Mouse (Mus musculus): ENCODE measurements around the gene Cort. TPM values are rescaled to one million over a fixed set of nuclear protein-coding genes. Genes with fewer than 3 reads are reported as not detected.

The Cort gene
- polyA plus RNA-seq, 1 experiment = not detected

DNA sequence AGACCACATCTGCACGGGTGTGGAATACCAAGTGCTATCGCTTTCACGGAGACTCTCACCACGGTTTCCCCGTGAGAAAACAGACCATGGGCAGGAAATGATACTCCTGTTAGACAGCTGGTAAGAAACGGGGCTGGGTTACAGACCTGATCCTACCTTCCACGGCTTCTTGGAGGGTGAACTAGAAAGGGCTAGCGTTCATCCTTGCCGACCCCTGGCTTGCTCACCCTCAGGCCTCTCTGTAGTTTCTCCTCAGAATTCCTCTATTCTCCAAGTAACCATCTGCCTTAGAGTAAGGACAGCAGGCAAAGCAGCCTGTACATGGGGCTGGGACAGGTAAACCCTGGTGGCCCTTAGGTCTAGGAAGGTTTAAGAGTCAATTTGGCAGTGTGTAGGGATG is 22.6 kb upstream of the Cort start:
- H3K4me1 ChIP-seq (ENCODE audit: control insufficient read depth, insufficient read depth, low read length) = no peaks in the 10 kb centered on the region
- no peak overlapping the region for H3K4me3 ChIP-seq (ENCODE audit: insufficient read depth, low read length)
- TF ChIP-seq CTCF (IDR thresholded peaks at IDR 0.05; ENCODE audit: low read depth, low read length) (no peak), POLR2A (IDR thresholded peaks at IDR 0.05; ENCODE audit: borderline replicate concordance, low read depth, low read length) (no peak)
- no peak overlapping the region for H3K27ac ChIP-seq (ENCODE audit: insufficient read depth, low read depth, low read length)

DNA sequence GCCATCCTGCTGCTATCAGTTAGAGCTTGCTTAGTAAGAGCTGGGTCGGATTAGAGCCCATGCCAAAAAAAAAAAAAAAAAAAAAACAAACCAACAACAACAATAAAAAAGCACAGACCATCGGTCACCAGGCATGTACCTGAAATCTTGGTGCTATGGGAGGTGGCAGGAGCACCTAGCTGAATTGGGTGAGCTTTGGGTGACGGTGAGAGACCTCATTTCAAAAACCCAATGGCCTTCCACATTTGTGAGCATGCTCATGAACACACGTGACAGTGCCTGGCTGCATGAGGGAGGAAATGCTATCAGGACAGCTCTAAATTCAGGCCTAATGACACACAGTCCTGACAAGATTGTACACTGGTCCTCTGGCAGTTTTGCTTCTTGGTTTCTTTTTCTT is 21.5 kb upstream of the Cort start:
- no peak overlapping the region for H3K4me3 ChIP-seq (ENCODE audit: insufficient read depth, low read length)
- H3K27ac ChIP-seq (ENCODE audit: insufficient read depth, low read depth, low read length) = no peak overlapping the region
- TF ChIP-seq POLR2A (IDR thresholded peaks at IDR 0.05; ENCODE audit: borderline replicate concordance, low read depth, low read length) (no peak), CTCF (IDR thresholded peaks at IDR 0.05; ENCODE audit: low read depth, low read length) (no peak)
- H3K4me1 ChIP-seq (ENCODE audit: control insufficient read depth, insufficient read depth, low read length) = no peaks in the 10 kb centered on the region

DNA sequence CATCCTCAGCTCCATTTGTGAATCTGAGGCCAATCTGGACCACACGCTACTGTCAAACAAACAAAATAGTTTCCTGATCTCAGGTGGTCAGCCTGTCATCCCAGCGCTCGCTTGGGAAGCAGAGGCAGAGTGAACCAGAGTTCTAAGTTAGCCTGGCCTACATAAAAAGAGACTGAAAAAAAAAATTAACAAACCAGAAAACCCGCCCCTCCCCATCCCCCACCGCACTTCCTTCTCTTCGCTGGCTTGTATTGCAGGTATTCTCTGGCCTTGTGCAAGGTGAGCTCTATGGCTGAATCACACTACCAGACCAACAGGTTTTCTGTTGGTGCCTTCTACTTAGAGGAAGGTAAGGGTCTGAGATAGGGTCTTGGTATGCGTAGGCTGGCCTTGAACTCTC is 21.0 kb upstream of the Cort start:
- no peak overlapping the region for H3K4me3 ChIP-seq (ENCODE audit: insufficient read depth, low read length)
- H3K4me1 ChIP-seq (ENCODE audit: control insufficient read depth, insufficient read depth, low read length) = no peaks in the 10 kb centered on the region
- H3K27ac ChIP-seq (ENCODE audit: insufficient read depth, low read depth, low read length) = no peak overlapping the region
- TF ChIP-seq CTCF (IDR thresholded peaks at IDR 0.05; ENCODE audit: low read depth, low read length) = no peak
- no peak for TF ChIP-seq POLR2A (IDR thresholded peaks at IDR 0.05; ENCODE audit: borderline replicate concordance, low read depth, low read length)

DNA sequence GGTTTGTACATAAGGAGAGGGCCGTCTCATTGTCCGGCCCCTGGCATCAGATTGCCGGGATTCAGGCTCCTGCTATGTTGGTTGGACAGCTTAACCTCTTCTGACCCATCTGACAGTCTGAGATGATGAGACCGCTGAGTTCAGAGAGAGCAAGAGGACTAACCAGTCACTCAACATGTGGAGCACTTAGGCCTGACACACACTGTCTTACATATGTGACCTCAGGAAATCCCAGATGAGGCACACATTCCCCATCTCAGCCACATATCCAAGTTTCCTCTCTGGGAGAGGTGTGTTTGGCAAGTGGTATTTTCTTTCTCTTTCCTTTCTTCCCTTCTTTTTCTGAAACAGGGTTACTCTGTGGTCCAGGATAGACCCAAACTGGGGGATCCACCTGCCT is 18.6 kb upstream of the Cort start:
- Histone ChIP-seq H3K27ac (ENCODE audit: insufficient read depth, low read depth, low read length) (no peak overlapping the region), H3K4me1 (ENCODE audit: control insufficient read depth, insufficient read depth, low read length) (no peaks in the 10 kb centered on the region), H3K4me3 (ENCODE audit: insufficient read depth, low read length) (no peak overlapping the region)
- no peak for TF ChIP-seq POLR2A (IDR thresholded peaks at IDR 0.05; ENCODE audit: borderline replicate concordance, low read depth, low read length)
- TF ChIP-seq CTCF (IDR thresholded peaks at IDR 0.05; ENCODE audit: low read depth, low read length) = no peak

DNA sequence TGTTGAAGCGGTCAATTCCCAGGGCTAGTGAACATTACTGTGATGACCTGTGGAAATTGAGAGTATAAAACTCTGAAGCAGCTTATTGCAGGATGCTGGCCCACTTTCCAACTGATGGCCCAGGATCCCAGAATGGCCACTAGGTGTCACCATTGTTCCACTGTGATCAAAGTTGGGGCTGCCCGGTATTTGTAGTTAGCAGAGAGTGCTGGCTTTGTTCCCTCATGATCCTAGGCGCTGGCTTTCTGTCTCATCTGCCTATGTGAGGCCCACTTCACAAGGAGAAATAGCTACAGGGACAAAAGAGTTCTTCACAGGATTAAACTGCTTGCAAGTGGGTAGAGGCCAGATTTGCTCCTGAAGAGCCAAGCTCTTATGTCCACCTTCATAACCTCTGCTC is 17.9 kb upstream of the Cort start:
- no peaks in the 10 kb centered on the region for H3K4me1 ChIP-seq (ENCODE audit: control insufficient read depth, insufficient read depth, low read length)
- no peak overlapping the region for H3K4me3 ChIP-seq (ENCODE audit: insufficient read depth, low read length)
- TF ChIP-seq POLR2A (IDR thresholded peaks at IDR 0.05; ENCODE audit: borderline replicate concordance, low read depth, low read length) (no peak), CTCF (IDR thresholded peaks at IDR 0.05; ENCODE audit: low read depth, low read length) (peak; percentile 97)
- no peak overlapping the region for H3K27ac ChIP-seq (ENCODE audit: insufficient read depth, low read depth, low read length)

DNA sequence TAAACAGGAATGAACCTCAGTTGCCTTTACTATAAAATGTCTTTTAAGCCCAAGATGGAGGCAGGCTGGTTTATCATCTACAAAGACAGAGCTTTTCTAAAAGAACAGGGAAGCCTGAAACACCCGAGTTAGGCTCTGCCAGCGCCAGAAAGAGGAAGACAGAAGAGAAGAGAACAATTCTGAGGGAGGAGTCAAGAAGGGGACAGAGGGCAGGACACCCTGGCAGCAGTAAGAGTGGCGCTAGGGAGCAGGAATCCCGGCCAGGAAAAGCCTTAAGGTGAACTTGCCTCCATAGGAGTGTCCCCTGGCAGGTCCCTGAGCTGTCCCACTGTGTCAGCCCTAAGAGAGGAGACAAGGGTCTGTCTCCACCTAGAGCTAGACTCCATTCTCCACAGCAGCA is 17.0 kb upstream of the Cort start:
- TF ChIP-seq CTCF (IDR thresholded peaks at IDR 0.05; ENCODE audit: low read depth, low read length) = no peak
- no peak for TF ChIP-seq POLR2A (IDR thresholded peaks at IDR 0.05; ENCODE audit: borderline replicate concordance, low read depth, low read length)
- H3K4me3 ChIP-seq (ENCODE audit: insufficient read depth, low read length) = no peak overlapping the region
- H3K27ac ChIP-seq (ENCODE audit: insufficient read depth, low read depth, low read length) = no peak overlapping the region
- H3K4me1 ChIP-seq (ENCODE audit: control insufficient read depth, insufficient read depth, low read length) = no peaks in the 10 kb centered on the region

DNA sequence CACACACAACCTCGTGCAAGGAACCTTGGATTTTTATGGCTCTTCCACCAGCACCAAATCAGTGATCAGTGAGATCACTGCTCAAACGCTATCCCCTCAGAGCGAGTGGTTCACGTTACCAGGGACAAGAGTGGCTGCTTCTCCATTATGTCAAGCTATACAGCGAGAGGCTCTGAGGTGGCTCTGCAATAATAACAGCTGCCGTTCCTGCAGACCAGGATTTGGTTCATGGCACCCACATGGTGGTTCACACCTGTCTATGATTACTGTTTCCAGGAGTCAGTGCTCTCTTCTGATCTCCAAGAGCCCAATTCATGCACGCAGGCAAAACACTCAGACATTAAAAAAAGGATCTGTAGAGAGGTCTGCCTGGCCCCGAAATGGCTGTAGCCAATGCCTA is 12.0 kb upstream of the Cort start:
- H3K4me1 ChIP-seq (ENCODE audit: control insufficient read depth, insufficient read depth, low read length) = peaks cover 4% of the 10 kb centered on the region
- TF ChIP-seq POLR2A (IDR thresholded peaks at IDR 0.05; ENCODE audit: borderline replicate concordance, low read depth, low read length) (no peak), CTCF (IDR thresholded peaks at IDR 0.05; ENCODE audit: low read depth, low read length) (no peak)

DNA sequence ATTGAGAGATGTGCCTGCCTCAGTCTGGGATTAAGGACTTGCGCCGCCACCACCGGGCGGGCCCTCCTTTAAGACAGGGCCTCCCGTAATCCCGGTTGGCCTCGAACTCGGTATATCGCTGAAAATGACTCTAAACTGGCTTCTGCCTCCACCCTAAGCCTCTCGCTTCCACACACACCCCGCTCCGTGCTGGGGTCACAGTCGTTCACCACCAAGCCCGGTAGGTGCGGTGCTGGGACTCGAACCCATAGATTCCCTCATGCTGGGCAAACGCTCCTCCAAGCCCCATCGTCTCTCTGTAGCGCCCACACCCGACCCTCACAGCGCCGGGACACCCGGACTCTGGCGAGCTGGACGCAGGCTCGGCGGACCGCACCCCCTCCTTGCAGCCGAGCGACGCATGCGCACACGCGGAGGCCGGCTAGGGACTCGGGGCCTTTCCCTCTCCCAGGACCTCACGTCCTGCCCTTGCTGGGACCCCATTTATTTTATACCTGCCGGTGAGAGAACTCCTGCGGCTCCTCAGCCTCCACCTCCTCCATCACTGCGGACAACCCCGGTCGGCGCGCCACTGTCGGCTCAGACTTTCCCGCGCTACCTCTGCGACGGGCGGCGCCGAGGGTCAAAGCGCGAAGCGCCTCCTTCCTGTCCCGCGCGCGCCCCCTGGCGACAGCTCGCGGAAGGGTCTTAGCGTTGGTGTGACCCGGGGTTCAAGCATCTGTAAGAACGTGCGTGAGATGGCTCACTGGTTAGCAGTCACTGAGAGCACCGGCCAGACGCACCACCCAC is 10.6 kb upstream of the Cort start, which contains the start of gene Cenps:
Cenps (minus strand) TSS at position 648 of the 789 bp plus-strand sequence.
- Histone ChIP-seq H3K27ac (ENCODE audit: insufficient read depth, low read depth, low read length) (peak within 1 kb of the TSS; percentile 47), H3K4me3 (ENCODE audit: insufficient read depth, low read length) (peak within 1 kb of the TSS; percentile 61), H3K4me1 (ENCODE audit: control insufficient read depth, insufficient read depth, low read length) (peaks cover 4% of the 10 kb centered on the region)
- TF ChIP-seq CTCF (IDR thresholded peaks at IDR 0.05; ENCODE audit: low read depth, low read length) = peak; percentile 72; the same call in 1 of the 2 replicates
- TF ChIP-seq POLR2A (IDR thresholded peaks at IDR 0.05; ENCODE audit: borderline replicate concordance, low read depth, low read length) = no peak

More for the DNA sequence above, 12.0 kb upstream of the Cort start:
- Histone ChIP-seq H3K4me3 (ENCODE audit: insufficient read depth, low read length) (no peak overlapping the region), H3K27ac (ENCODE audit: insufficient read depth, low read depth, low read length) (no peak overlapping the region)

DNA sequence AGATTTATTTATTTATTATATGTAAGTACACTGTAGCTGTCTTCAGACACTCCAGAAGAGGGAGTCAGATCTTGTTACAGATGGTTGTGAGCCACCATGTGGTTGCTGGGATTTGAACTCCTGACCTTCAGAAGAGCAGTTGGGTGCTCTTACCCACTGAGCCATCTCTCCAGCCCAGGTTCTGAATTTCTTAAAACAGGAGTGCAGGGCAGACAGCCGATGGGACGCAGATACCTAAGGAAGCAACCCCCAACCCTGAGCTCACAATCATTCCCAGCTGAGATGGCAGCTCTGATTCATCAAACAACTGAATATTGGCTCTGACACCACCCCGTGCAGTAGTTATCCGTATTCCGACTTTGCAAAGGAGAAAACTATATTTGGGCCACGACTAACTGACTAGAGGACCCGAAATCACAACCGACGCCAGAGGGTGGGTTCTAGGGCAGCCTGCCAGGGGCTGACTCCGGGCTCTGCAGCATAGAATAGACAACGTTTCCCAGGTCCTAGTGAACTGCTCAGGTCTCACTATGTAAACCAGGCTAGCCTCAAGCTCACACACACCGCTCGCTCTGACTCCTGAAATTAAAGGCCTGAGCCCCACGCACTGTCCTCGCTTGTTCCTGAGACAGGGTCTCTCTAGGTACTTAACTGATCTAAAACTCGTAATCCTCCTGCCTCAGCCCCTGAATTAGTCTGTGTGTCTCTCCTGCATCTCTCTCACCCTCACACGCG is 9.7 kb upstream of the Cort start:
- H3K27ac ChIP-seq (ENCODE audit: insufficient read depth, low read depth, low read length) = no peak overlapping the region
- H3K4me1 ChIP-seq (ENCODE audit: control insufficient read depth, insufficient read depth, low read length) = peaks cover 4% of the 10 kb centered on the region
- H3K4me3 ChIP-seq (ENCODE audit: insufficient read depth, low read length) = peak overlapping the region; percentile 61
- no peak for TF ChIP-seq POLR2A (IDR thresholded peaks at IDR 0.05; ENCODE audit: borderline replicate concordance, low read depth, low read length)
- no peak for TF ChIP-seq CTCF (IDR thresholded peaks at IDR 0.05; ENCODE audit: low read depth, low read length)

DNA sequence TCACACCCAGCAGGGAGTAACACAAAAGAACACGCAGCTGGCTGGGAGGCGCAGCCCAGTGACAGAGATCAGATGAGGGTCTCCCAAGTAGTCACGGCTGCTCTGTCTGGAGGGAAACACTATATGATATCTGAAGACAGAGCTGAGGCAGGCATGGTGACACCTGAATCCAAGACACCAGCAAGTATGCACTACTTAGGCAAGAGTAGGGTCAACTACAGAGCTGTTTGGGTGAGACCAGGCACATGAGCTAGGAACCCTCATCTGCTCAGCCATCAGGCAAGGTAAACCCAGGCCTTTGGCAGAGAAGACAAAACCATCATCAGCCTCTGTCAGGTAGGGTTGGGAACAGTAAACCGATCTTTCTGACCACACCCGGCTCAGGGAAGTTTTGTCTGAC is 6.8 kb upstream of the Cort start:
- Histone ChIP-seq H3K27ac (ENCODE audit: insufficient read depth, low read depth, low read length) (no peak overlapping the region), H3K4me3 (ENCODE audit: insufficient read depth, low read length) (no peak overlapping the region), H3K4me1 (ENCODE audit: control insufficient read depth, insufficient read depth, low read length) (peaks cover 4% of the 10 kb centered on the region)
- no peak for TF ChIP-seq POLR2A (IDR thresholded peaks at IDR 0.05; ENCODE audit: borderline replicate concordance, low read depth, low read length)
- no peak for TF ChIP-seq CTCF (IDR thresholded peaks at IDR 0.05; ENCODE audit: low read depth, low read length)

Measured in bone marrow macrophage, adult 2 months (primary cell).